Mouse (Mus musculus) neural tube, embryonic 11.5 days (tissue): ENCODE measurements around the gene Rreb1. TPM values are rescaled to one million over a fixed set of nuclear protein-coding genes. Genes with fewer than 3 reads are reported as not detected.

Experiments used
- ATAC-seq: fragments of 200-750 bp; cut with Nextera tagmentation; 2 replicates; pipeline ENCODE4 v1.8.0; 2017; ENCODE audit warnings: moderate number of reproducible peaks, mild to moderate bottlenecking, moderate TSS enrichment, moderate library complexity; ENCODE audit not compliant: insufficient read depth, low FRiP score, low TSS enrichment
- DNase-seq: peaks from one replicate; pipeline ENCODE4 v3.0.0-alpha.2; 2015; ENCODE audit warnings: low spot score
- H3K27ac ChIP-seq: fragments of 300-500 bp; sonication (generic); 2 replicates; pipeline ENCODE4 v1.5.1; 2014; ENCODE audit warnings: low read depth, mild to moderate bottlenecking, low read length
- H3K27me3 ChIP-seq: fragments of 300-500 bp; sonication (generic); 2 replicates; pipeline ENCODE4 v1.6.1; 2014; ENCODE audit warnings: mild to moderate bottlenecking, low read length, mixed read lengths; ENCODE audit not compliant: control insufficient read depth, insufficient read depth
- H3K36me3 ChIP-seq: fragments of 300-500 bp; sonication (generic); 2 replicates; pipeline ENCODE4 v1.6.1; 2014; ENCODE audit warnings: mild to moderate bottlenecking, low read length, moderate library complexity, mixed read lengths; ENCODE audit not compliant: control insufficient read depth, insufficient read depth
- H3K4me1 ChIP-seq: fragments of 300-500 bp; sonication (generic); 2 replicates; pipeline ENCODE4 v1.6.1; 2014; ENCODE audit warnings: low read length, mixed read lengths; ENCODE audit not compliant: control insufficient read depth, insufficient read depth
- H3K4me2 ChIP-seq: fragments of 300-500 bp; sonication (generic); 2 replicates; pipeline ENCODE4 v1.6.1; 2014; ENCODE audit warnings: low read depth, mild to moderate bottlenecking, moderate library complexity
- H3K4me3 ChIP-seq: fragments of 300-500 bp; sonication (generic); 2 replicates; pipeline ENCODE4 v1.5.1; 2014; ENCODE audit warnings: low read depth, low read length
- H3K9ac ChIP-seq: fragments of 300-500 bp; sonication (generic); 2 replicates; pipeline ENCODE4 v1.6.1; 2014; ENCODE audit warnings: mild to moderate bottlenecking, low read length
- H3K9me3 ChIP-seq: fragments of 300-500 bp; sonication (generic); 2 replicates; pipeline ENCODE4 v1.6.1; 2016; ENCODE audit warnings: low read length; ENCODE audit not compliant: control insufficient read depth
- WGBS: fragments of 180-500 bp; shearing (Covaris S2); extraction: QIAGEN DNeasy Blood & Tissue Kit; methylation state at CpG from one replicate; pipeline ENCODE4 v1.1.7; 2014; 5-methylcytosine and 5-hydroxymethylcytosine counted together
- polyA plus RNA-seq: library from polyadenylated mRNA; unstranded; fragments of >200 nt; fragmentation: Nextera tagmentation; extraction: Ambion mirVana; gene quantifications from 2 replicates; pipeline ENCODE4 v1.2.1, GENCODE M21; 2014

Gene Rreb1
- polyA plus RNA-seq, 1 experiment from 2014 or later, result 5.9 TPM

DNA sequence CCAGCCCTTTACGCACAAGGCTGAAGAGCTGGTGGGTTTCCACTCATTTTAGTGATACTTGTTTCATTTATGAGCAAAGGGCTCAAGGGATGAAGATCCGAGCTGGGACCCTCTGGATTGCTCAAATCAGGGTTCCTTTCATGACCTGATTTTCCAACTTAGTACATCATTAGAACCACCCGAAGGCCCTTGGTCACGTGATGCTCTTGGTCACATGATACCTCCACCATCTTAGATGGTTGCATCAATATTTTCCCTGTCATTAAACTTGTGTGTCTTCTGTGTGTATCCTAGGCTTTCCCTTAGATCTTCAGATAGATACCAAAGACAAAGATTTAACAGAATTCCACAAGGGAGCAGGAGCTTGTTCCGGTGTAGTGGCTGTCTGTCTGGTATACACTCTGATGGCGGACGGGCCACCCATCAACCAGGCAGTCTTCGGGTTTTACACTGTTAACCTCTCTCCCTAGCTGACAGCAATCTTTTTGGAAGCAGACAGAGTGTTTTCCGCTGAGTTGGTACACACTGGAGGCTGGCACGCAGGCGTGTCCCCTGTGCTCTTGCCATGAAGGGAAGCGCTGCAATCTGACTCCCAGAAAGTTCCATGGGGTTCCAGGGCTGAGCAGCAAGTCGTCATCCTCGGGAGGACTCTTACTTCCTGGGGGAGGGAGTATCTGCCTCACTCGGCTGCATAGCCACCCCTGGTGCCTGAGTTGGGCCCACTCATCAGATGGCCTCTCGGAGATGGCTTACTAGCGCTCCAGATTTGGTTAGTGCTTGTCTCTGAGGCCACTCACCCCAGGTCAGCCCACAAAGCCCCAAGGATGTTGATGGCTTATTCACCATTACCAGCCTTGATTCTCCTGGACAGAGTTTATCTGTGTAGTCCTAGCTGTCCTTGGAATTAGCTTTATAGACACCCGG is 60.3 kb downstream of the Rreb1 start:
- Histone ChIP-seq H3K4me1 (no peaks in the 10 kb centered on the region), H3K27me3 (no peaks in the 10 kb centered on the region), H3K36me3 (no peaks in the 10 kb centered on the region), H3K9ac (no peak overlapping the region), H3K4me2 (no peak overlapping the region), H3K9me3 (no peaks in the 10 kb centered on the region), H3K4me3 (no peak overlapping the region), H3K27ac (no peak overlapping the region)
- no peak for DNase-seq
- no peak for ATAC-seq
- WGBS, result 91% methylated on average over 18 of the region's 18 CpGs

DNA sequence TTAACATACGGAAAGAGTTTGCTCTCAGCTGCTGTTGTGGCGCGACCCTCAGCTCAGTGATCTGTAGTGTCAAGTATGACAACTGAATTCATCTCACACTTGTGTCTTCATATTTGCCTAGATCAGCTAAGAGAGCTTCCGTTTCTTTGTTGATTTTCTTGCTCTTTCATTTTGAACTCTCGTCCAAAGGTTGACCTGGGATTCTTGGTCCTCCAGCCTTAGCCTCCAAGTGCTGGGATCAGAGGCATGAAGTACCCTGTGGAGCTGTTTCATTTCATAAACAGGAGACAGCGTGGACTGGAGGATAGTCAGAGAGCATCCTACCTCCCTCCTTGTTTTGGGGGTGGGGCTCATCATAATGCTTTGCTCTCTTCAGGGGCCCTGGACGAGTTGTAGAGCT is 65.0 kb downstream of the Rreb1 start:
- H3K36me3 ChIP-seq, result no peaks in the 10 kb centered on the region
- DNase-seq (no peak), ATAC-seq (no peak)

GRCm38 (mm10) chr13:37843844-37844243 is 65.6 kb downstream of the Rreb1 start:
- Histone ChIP-seq H3K4me1 (0 out of 2 replicates have a peak, but pooled peaks cover 2% of the 10 kb centered on the region), H3K4me2 (no peak overlapping the region), H3K27ac (no peak overlapping the region), H3K9ac (no peak overlapping the region), H3K9me3 (no peaks in the 10 kb centered on the region), H3K4me3 (no peak overlapping the region), H3K27me3 (no peaks in the 10 kb centered on the region), H3K36me3 (no peaks in the 10 kb centered on the region)
- WGBS, result 81% methylated on average over 10 of the region's 10 CpGs
- DNase-seq, result no peak
- ATAC-seq, result no peak

More for the DNA sequence above, 65.0 kb downstream of the Rreb1 start:
- no peak overlapping the region for H3K4me2 ChIP-seq
- no peaks in the 10 kb centered on the region for H3K27me3 ChIP-seq
- H3K9me3 ChIP-seq, result no peaks in the 10 kb centered on the region
- 0 out of 2 replicates have a peak, but pooled peaks cover 2% of the 10 kb centered on the region for H3K4me1 ChIP-seq
- H3K4me3 ChIP-seq, result no peak overlapping the region
- 81% methylated on average over 7 of the region's 7 CpGs for WGBS
- no peak overlapping the region for H3K9ac ChIP-seq
- H3K27ac ChIP-seq, result no peak overlapping the region

DNA sequence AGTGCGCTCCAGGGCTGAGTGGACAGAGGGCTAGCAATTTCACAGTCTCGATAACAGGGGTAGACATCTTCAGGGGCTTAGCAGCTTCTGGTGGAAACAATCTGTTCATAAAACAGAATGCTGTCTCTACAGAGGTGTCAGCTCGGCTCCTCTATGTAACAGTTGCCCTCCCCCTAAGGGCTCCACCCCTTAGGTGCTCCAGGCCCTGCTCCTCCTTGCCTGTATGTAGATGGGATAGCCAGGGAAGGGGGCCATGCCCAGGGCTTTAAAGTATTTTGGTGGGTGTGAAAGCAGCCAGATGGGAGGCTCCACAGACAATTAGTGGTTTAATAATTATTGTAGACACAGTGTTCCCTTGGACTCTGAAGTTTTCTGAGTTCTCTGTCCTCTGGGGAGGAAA is 67.0 kb downstream of the Rreb1 start:
- H3K9me3 ChIP-seq, result no peaks in the 10 kb centered on the region
- no peak for ATAC-seq
- no peak for DNase-seq
- no peaks in the 10 kb centered on the region for H3K36me3 ChIP-seq
- H3K4me2 ChIP-seq, result no peak overlapping the region
- H3K27ac ChIP-seq, result no peak overlapping the region
- H3K4me3 ChIP-seq, result no peak overlapping the region
- H3K9ac ChIP-seq, result no peak overlapping the region
- H3K4me1 ChIP-seq, result 0 out of 2 replicates have a peak, but pooled peaks cover 2% of the 10 kb centered on the region
- H3K27me3 ChIP-seq, result no peaks in the 10 kb centered on the region
- 61% methylated on average over 3 of the region's 3 CpGs for WGBS

DNA sequence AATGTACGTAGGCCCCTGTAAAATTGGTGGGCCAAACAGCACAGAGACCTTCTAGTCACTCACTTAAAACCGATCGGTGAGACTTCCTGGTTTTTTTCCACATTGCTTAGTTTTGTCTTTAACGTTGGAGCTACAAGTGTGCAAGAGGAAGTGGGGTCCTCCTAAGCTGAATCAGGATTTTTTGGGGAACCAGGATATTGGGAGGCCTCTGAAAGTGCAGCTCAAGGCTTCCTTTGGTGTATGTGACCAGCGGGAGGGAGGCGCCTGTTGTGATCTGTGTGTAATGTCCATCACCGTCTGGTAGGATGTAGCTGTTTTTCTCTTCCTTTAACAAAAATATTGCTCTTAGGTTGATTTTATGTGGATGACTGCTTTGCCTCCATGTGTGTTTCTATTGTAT is 67.4 kb downstream of the Rreb1 start:
- WGBS, result 78% methylated on average over 7 of the region's 7 CpGs
- no peak overlapping the region for H3K27ac ChIP-seq
- 0 out of 2 replicates have a peak, but pooled peaks cover 2% of the 10 kb centered on the region for H3K4me1 ChIP-seq
- H3K27me3 ChIP-seq, result no peaks in the 10 kb centered on the region
- H3K4me3 ChIP-seq, result no peak overlapping the region
- H3K9ac ChIP-seq, result no peak overlapping the region
- no peaks in the 10 kb centered on the region for H3K9me3 ChIP-seq
- H3K4me2 ChIP-seq, result no peak overlapping the region
- ATAC-seq (no peak), DNase-seq (no peak)
- H3K36me3 ChIP-seq, result no peaks in the 10 kb centered on the region

DNA sequence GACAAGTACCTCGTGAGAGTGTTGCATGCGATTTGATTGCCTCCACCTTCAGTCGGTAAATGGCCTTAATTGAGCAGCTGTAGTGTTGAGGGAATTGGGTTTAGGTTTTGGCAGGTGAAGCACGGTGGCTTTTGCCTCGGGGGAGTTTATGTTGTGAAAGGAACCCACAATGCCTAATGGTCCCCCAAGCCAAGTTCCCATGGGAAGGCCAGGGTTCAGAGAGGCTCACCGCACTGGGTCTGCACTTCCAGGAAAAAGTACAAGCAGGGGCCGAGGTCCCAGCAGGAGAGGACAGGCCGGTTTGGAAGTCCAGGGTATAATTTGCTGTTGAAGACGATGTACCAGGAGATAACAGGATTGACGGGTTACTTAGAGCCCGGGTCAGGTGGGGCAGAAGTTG is 68.3 kb downstream of the Rreb1 start:
- WGBS, result 80% methylated on average over 11 of the region's 11 CpGs
- ATAC-seq (no peak), DNase-seq (no peak)
- H3K4me1 ChIP-seq, result 0 out of 2 replicates have a peak, but pooled peaks cover 2% of the 10 kb centered on the region
- H3K9me3 ChIP-seq, result no peaks in the 10 kb centered on the region
- H3K9ac ChIP-seq, result no peak overlapping the region
- no peaks in the 10 kb centered on the region for H3K36me3 ChIP-seq
- H3K4me3 ChIP-seq, result no peak overlapping the region
- H3K27ac ChIP-seq, result no peak overlapping the region
- H3K27me3 ChIP-seq, result no peaks in the 10 kb centered on the region
- no peak overlapping the region for H3K4me2 ChIP-seq

GRCm38 (mm10) chr13:37846962-37847570 is 68.9 kb downstream of the Rreb1 start:
- DNase-seq (no peak), ATAC-seq (no peak)
- Histone ChIP-seq H3K4me1 (0 out of 2 replicates have a peak, but pooled peaks cover 2% of the 10 kb centered on the region), H3K4me3 (no peak overlapping the region), H3K27me3 (no peaks in the 10 kb centered on the region), H3K4me2 (no peak overlapping the region), H3K27ac (no peak overlapping the region), H3K9me3 (no peaks in the 10 kb centered on the region), H3K9ac (no peak overlapping the region), H3K36me3 (no peaks in the 10 kb centered on the region)
- 80% methylated on average over 9 of the region's 9 CpGs for WGBS

DNA sequence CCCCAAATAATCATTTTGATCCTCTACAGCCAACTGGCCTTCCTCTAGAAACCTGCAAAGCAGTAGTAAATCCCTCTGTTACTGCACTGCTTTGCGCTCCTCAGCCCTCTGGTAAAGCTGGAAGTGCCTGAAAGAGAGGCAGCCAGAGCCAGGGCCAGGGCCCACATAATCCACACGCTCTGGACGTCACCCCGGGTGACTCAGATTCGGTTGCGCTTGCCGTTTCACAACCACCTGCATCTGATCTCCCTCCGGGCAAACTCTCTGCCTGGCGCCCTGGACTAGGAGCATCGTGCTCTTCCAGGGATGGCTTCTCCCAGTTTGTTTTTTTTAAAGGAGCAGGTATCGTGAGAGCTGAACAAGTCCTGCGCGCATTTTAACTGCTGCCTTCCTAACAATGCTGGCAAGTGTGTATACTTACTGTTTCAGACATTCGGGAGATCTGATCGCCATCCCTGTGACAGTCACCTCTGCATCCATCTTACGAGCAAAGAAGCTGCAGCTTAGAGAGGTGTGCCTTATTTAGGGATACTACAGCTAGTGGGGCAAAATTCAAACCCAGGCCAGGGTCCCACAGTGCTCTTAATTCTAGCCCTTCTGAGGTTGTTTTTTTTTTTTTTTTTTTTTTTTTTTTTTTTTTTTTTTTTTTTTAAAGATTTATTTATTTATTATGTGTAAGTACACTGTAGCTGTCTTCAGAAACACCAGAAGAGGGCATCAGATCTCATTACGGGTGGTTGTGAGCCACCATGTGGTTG is 69.6 kb downstream of the Rreb1 start:
- no peak overlapping the region for H3K27ac ChIP-seq
- H3K4me2 ChIP-seq, result no peak overlapping the region
- H3K9me3 ChIP-seq, result no peaks in the 10 kb centered on the region
- H3K9ac ChIP-seq, result no peak overlapping the region
- ATAC-seq (no peak), DNase-seq (no peak)
- H3K4me1 ChIP-seq, result 0 out of 2 replicates have a peak, but pooled peaks cover 2% of the 10 kb centered on the region
- WGBS, result 79% methylated on average over 16 of the region's 17 CpGs
- no peaks in the 10 kb centered on the region for H3K27me3 ChIP-seq
- no peak overlapping the region for H3K4me3 ChIP-seq
- H3K36me3 ChIP-seq, result no peaks in the 10 kb centered on the region
